Mouse (Mus musculus): ENCODE data around the gene Usp5.

- TF ChIP-seq CTCF (IDR thresholded peaks at IDR 0.05; ENCODE audit: insufficient read depth, low read length) (no peak), POLR2A (IDR thresholded peaks at IDR 0.05; ENCODE audit: borderline replicate concordance, extremely low read depth, low read depth, low read length) (no peak)
Observed at GRCm38 (mm10) chr6:124835531-124835930, 6.2 kb upstream of the Usp5 start.

Data from lung, adult 2 months (tissue).